Mouse (Mus musculus): ENCODE results near the gene Armc7.

- TF ChIP-seq CTCF (IDR thresholded peaks at IDR 0.05; ENCODE audit: borderline replicate concordance, extremely low read depth, insufficient read depth, insufficient read length) (no peak), POLR2A (IDR thresholded peaks at IDR 0.05; ENCODE audit: borderline replicate concordance, extremely low read depth, insufficient read depth, insufficient read length, poor library complexity, severe bottlenecking) (no peak)
Measured at GRCm38 (mm10) chr11:115464851-115465250, 10.6 kb upstream of the Armc7 start.
